Mouse (Mus musculus) liver, embryonic 15.5 days (tissue): ENCODE measurements around the gene Kcne1. TPM values are rescaled to one million over a fixed set of nuclear protein-coding genes. Genes with fewer than 3 reads are reported as not detected.

Experiments
- ATAC-seq: fragments of 200-750 bp; cut with Nextera tagmentation; 2 replicates; pipeline ENCODE4 v1.8.0; 2017; ENCODE audit warnings: moderate number of reproducible peaks, mild to moderate bottlenecking, moderate library complexity; ENCODE audit not compliant: insufficient read depth
- H3K27ac ChIP-seq: fragments of 300-500 bp; sonication (generic); replicated peaks from 2 replicates; pipeline ENCODE4 v1.5.1; 2015; ENCODE audit warnings: mild to moderate bottlenecking, inconsistent platforms
- H3K27me3 ChIP-seq: fragments of 300-500 bp; sonication (generic); 2 replicates; pipeline ENCODE4 v1.6.1; 2015; ENCODE audit warnings: mild to moderate bottlenecking, inconsistent platforms
- H3K36me3 ChIP-seq: fragments of 300-500 bp; sonication (generic); replicated peaks from 2 replicates; pipeline ENCODE4 v1.6.1; 2015; ENCODE audit warnings: moderate library complexity, mild to moderate bottlenecking, inconsistent platforms
- H3K4me1 ChIP-seq: fragments of 300-500 bp; sonication (generic); replicated peaks from 2 replicates; pipeline ENCODE4 v1.6.1; 2015; ENCODE audit warnings: inconsistent platforms
- H3K4me2 ChIP-seq: fragments of 300-500 bp; sonication (generic); 2 replicates; pipeline ENCODE4 v1.6.1; 2015; ENCODE audit warnings: moderate library complexity, mild to moderate bottlenecking, inconsistent platforms
- H3K4me3 ChIP-seq: fragments of 300-500 bp; sonication (generic); replicated peaks from 2 replicates; pipeline ENCODE4 v1.5.1; 2015; ENCODE audit warnings: mild to moderate bottlenecking, inconsistent platforms
- H3K9ac ChIP-seq: fragments of 300-500 bp; sonication (generic); 2 replicates; pipeline ENCODE4 v1.6.1; 2015; ENCODE audit warnings: moderate library complexity, mild to moderate bottlenecking, inconsistent platforms
- H3K9me3 ChIP-seq: fragments of 300-500 bp; sonication (generic); replicated peaks from 2 replicates; pipeline ENCODE4 v1.6.1; 2016; ENCODE audit warnings: inconsistent platforms
- WGBS: fragments of 180-500 bp; shearing (Covaris S2); methylation state at CpG from one replicate; pipeline ENCODE4 v1.1.7; 2015; ENCODE audit warnings: mixed read lengths; ENCODE audit not compliant: insufficient replicate concordance; 5-methylcytosine and 5-hydroxymethylcytosine counted together
- polyA plus RNA-seq: library from polyadenylated mRNA; unstranded; fragments of >200 nt; fragmentation: Nextera tagmentation; extraction: Ambion mirVana; gene quantifications from 2 replicates; pipeline ENCODE4 v1.2.1, GENCODE M21; 2015

Gene Kcne1
- polyA plus RNA-seq, 1 experiment from 2014 or later = not detected

DNA sequence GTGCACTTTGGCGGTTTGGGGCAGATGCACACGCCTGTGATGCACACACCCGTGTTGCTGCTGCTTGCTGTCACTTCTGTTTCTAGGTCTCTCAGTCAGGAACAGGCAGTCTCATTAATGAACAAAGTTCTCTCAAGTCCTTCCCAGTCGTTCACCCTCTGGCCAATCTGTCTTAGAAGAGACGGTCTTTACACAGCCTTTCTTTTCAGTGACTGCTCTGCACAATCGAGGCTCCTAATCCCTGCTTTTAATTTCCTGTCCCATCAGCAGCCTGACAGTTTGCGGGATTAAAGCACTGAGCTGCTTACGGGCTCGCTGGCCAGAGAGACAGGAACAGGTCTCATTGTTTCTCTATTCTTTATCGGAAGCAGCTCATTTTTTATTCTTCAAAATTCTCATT lies 28.4 kb upstream of the Kcne1 start:
- Histone ChIP-seq H3K9me3 (no peaks in the 10 kb centered on the region), H3K27ac (no peak overlapping the region), H3K9ac (no peak overlapping the region), H3K4me2 (no peak overlapping the region), H3K27me3 (no peaks in the 10 kb centered on the region), H3K4me3 (no peak overlapping the region), H3K4me1 (no peaks in the 10 kb centered on the region), H3K36me3 (peaks cover 2% of the 10 kb centered on the region; the same call in 1 of the 2 replicates)
- 66% methylated on average over 10 of the region's 10 CpGs for WGBS
- ATAC-seq = no peak

- 0% methylated on average over 2 of the region's 2 CpGs for WGBS
- no peak for ATAC-seq
- H3K4me1 ChIP-seq = no peaks in the 10 kb centered on the region
- no peaks in the 10 kb centered on the region for H3K27me3 ChIP-seq
- no peak overlapping the region for H3K4me2 ChIP-seq
- no peaks in the 10 kb centered on the region for H3K9me3 ChIP-seq
- H3K9ac ChIP-seq = no peak overlapping the region
- H3K27ac ChIP-seq = no peak overlapping the region
- no peak overlapping the region for H3K4me3 ChIP-seq
- no peaks in the 10 kb centered on the region for H3K36me3 ChIP-seq
Observed at GRCm38 (mm10) chr16:92385062-92385461, 25.8 kb upstream of the Kcne1 start.

GRCm38 (mm10) chr16:92383412-92383811 lies 24.1 kb upstream of the Kcne1 start:
- no peak overlapping the region for H3K9ac ChIP-seq
- H3K4me2 ChIP-seq = no peak overlapping the region
- no peak overlapping the region for H3K4me3 ChIP-seq
- H3K27ac ChIP-seq = no peak overlapping the region
- H3K9me3 ChIP-seq = no peaks in the 10 kb centered on the region
- H3K27me3 ChIP-seq = no peaks in the 10 kb centered on the region
- H3K36me3 ChIP-seq = no peaks in the 10 kb centered on the region
- no peaks in the 10 kb centered on the region for H3K4me1 ChIP-seq
- no peak for ATAC-seq

- H3K9me3 ChIP-seq = no peaks in the 10 kb centered on the region
- no peak overlapping the region for H3K4me2 ChIP-seq
- no peaks in the 10 kb centered on the region for H3K4me1 ChIP-seq
- no peak overlapping the region for H3K4me3 ChIP-seq
- no peak overlapping the region for H3K27ac ChIP-seq
- no peak overlapping the region for H3K9ac ChIP-seq
- ATAC-seq = no peak
- no peaks in the 10 kb centered on the region for H3K36me3 ChIP-seq
- 55% methylated on average over 6 of the region's 6 CpGs for WGBS
- no peaks in the 10 kb centered on the region for H3K27me3 ChIP-seq
Observed at GRCm38 (mm10) chr16:92382508-92382907, 23.2 kb upstream of the Kcne1 start.

- Histone ChIP-seq H3K27ac (no peak overlapping the region), H3K9ac (no peak overlapping the region), H3K4me2 (no peak overlapping the region), H3K27me3 (no peaks in the 10 kb centered on the region), H3K36me3 (no peaks in the 10 kb centered on the region), H3K4me1 (no peaks in the 10 kb centered on the region), H3K4me3 (no peak overlapping the region), H3K9me3 (no peaks in the 10 kb centered on the region)
- no peak for ATAC-seq
- 49% methylated on average over 6 of the region's 6 CpGs for WGBS
Observed at GRCm38 (mm10) chr16:92381092-92381491, 21.8 kb upstream of the Kcne1 start.

DNA sequence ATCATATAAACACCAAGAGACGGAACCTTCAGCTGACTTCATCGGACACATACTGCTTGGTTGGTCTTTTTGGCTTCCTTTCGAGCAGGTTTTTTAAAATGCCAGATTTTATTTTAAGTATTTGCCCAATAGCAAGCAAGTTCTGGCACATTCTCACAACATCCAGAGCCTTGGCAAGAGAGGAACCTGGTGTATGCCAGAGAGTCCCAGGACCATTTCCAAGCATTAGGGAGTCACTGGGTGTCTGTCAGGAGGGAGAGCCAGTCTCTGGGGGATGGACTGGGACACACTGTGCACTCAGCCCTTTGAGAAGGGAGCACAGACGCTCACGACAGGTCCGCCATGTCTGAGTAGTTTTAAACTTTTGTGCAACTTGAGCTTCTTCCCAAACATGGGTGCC lies 17.7 kb upstream of the Kcne1 start:
- H3K4me1 ChIP-seq = no peaks in the 10 kb centered on the region
- no peak overlapping the region for H3K4me3 ChIP-seq
- no peaks in the 10 kb centered on the region for H3K9me3 ChIP-seq
- peaks cover 12% of the 10 kb centered on the region for H3K27me3 ChIP-seq
- H3K9ac ChIP-seq = no peak overlapping the region
- no peak overlapping the region for H3K27ac ChIP-seq
- H3K4me2 ChIP-seq = no peak overlapping the region
- ATAC-seq = no peak
- 76% methylated on average over 6 of the region's 6 CpGs for WGBS
- no peaks in the 10 kb centered on the region for H3K36me3 ChIP-seq

DNA sequence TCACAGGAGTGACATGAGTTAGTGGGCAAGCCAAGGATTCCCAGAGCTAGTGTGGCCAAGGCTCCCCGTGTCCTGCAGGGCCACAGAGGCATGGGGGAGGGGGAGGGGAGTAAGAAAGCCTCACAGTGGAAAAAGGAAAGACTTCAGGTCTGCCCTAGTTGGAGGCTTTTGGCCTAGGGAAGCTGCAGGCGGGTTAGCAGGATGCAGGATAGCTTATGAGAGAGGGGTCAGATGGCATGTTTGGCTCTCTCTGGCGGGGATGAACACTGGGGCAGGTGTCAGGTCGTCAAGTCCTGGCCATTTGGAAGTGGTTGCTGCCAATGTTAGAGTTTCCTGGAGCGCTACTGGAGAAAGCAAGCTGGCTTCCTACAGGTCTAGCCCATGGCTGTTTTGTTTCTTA lies 12.4 kb upstream of the Kcne1 start:
- no peak overlapping the region for H3K9ac ChIP-seq
- H3K27me3 ChIP-seq = peaks cover 30% of the 10 kb centered on the region
- ATAC-seq = no peak
- 44% methylated on average over 5 of the region's 5 CpGs for WGBS
- no peaks in the 10 kb centered on the region for H3K36me3 ChIP-seq
- no peak overlapping the region for H3K27ac ChIP-seq
- no peak overlapping the region for H3K4me2 ChIP-seq
- H3K9me3 ChIP-seq = no peaks in the 10 kb centered on the region
- no peak overlapping the region for H3K4me3 ChIP-seq
- peaks cover 17% of the 10 kb centered on the region for H3K4me1 ChIP-seq

- Histone ChIP-seq H3K27ac (no peak overlapping the region), H3K9me3 (no peaks in the 10 kb centered on the region), H3K36me3 (no peaks in the 10 kb centered on the region), H3K27me3 (peaks cover 30% of the 10 kb centered on the region), H3K9ac (no peak overlapping the region), H3K4me1 (peaks cover 17% of the 10 kb centered on the region), H3K4me3 (no peak overlapping the region), H3K4me2 (peak overlapping the region; percentile 23; the same call in 1 of the 2 replicates)
- ATAC-seq = peak; percentile 83
- WGBS = 18% methylated on average over 2 of the region's 2 CpGs
Observed at GRCm38 (mm10) chr16:92369260-92369659, 10.0 kb upstream of the Kcne1 start.

- ATAC-seq = no peak
- peaks cover 17% of the 10 kb centered on the region for H3K4me1 ChIP-seq
- no peak overlapping the region for H3K9ac ChIP-seq
- WGBS = 64% methylated on average over 7 of the region's 7 CpGs
- no peak overlapping the region for H3K4me3 ChIP-seq
- H3K9me3 ChIP-seq = no peaks in the 10 kb centered on the region
- peaks cover 24% of the 10 kb centered on the region for H3K27me3 ChIP-seq
- no peaks in the 10 kb centered on the region for H3K36me3 ChIP-seq
- H3K27ac ChIP-seq = no peak overlapping the region
- H3K4me2 ChIP-seq = no peak overlapping the region
Observed at GRCm38 (mm10) chr16:92365477-92365876, 6.2 kb upstream of the Kcne1 start.

DNA sequence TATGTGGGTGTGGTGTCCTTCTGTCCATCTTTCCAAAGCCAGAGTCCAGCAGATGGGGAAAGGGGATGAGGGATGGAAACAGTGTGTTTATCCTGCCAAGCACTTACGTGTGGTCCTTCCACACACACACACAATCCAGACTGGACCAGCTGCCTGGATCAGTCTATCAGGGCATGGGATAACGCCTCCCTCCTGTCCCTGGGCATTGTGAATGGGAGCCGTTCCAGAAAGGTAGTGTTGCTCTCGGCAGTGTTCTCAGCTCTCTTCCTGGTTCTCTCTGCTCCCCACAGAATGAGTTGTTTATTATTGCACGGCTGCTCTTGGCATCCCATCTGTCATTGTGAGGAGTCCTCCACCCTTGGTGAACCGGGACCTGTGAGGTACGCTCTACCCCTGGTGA lies 1.4 kb upstream of the Kcne1 start:
- H3K4me1 ChIP-seq = no peaks in the 10 kb centered on the region
- H3K9me3 ChIP-seq = no peaks in the 10 kb centered on the region
- no peaks in the 10 kb centered on the region for H3K36me3 ChIP-seq
- WGBS = 65% methylated on average over 7 of the region's 7 CpGs
- no peak overlapping the region for H3K4me2 ChIP-seq
- no peak overlapping the region for H3K27ac ChIP-seq
- no peak overlapping the region for H3K4me3 ChIP-seq
- no peak overlapping the region for H3K9ac ChIP-seq
- ATAC-seq = no peak
- peaks cover 36% of the 10 kb centered on the region; the same call in 1 of the 2 replicates for H3K27me3 ChIP-seq

DNA sequence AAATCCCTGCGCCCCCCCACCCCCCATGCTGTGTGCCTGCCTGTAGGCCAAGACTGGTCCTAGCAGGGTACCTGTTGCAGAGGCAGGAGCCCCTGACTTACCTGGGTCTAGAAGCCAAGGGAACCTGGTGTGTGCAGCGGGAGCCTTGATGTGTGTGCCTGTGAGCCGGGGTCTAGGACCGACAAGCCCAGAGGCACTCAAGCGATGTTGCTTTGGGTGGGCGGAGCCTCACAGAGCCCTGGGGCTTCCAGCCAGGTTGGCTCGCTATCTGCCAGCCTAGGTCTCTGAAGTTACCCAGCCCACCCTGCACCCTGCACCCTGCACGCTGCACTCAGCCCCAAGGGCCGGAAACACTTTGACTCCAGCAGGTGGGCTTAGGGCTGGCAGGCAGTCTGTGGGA lies 534 bp downstream of the Kcne1 start:
- Histone ChIP-seq H3K9ac (no peak overlapping the region), H3K4me2 (no peak overlapping the region)

DNA sequence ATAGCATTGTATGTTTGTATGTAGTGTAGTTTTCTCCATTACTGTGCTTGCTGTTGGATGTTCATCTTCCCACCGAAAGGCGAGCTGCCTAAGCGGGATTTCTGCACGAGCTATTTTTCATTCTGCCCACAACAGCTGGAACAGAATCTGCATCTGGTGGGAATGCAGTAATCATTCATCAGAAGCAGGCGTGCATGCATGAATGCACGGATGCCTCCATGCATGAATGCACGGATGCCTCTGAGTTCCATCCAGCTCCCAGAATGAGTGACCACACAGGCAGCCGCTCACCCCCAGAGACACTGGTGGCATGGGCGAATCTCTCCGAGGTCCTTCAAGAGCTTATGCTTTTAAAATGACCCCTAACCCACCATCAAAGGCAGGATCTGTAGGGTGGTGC lies 1.7 kb downstream of the Kcne1 start:
- H3K4me2 ChIP-seq = no peak overlapping the region
- H3K27me3 ChIP-seq = peaks cover 35% of the 10 kb centered on the region; the same call in 1 of the 2 replicates
- no peak overlapping the region for H3K4me3 ChIP-seq
- H3K9me3 ChIP-seq = no peaks in the 10 kb centered on the region
- 72% methylated on average over 10 of the region's 10 CpGs for WGBS
- H3K9ac ChIP-seq = no peak overlapping the region
- H3K4me1 ChIP-seq = no peaks in the 10 kb centered on the region
- H3K36me3 ChIP-seq = no peaks in the 10 kb centered on the region
- no peak for ATAC-seq
- no peak overlapping the region for H3K27ac ChIP-seq

More for the DNA sequence above, 534 bp downstream of the Kcne1 start:
- Histone ChIP-seq H3K36me3 (no peaks in the 10 kb centered on the region), H3K27ac (no peak overlapping the region), H3K27me3 (peaks cover 36% of the 10 kb centered on the region; the same call in 1 of the 2 replicates), H3K9me3 (no peaks in the 10 kb centered on the region), H3K4me3 (no peak overlapping the region), H3K4me1 (no peaks in the 10 kb centered on the region)
- ATAC-seq = no peak
- 33% methylated on average over 9 of the region's 9 CpGs for WGBS
